Mouse (Mus musculus) intestine, embryonic 16.5 days (tissue): ENCODE data around the gene Nfe2. TPM values are rescaled to one million over a fixed set of nuclear protein-coding genes. Genes with fewer than 3 reads are reported as not detected.

Experiments used
- ATAC-seq: fragments of 200-750 bp; cut with Nextera tagmentation; 2 replicates; pipeline ENCODE4 v1.8.0; 2017; ENCODE audit warnings: moderate TSS enrichment, moderate library complexity
- H3K27ac ChIP-seq: fragments of 300-500 bp; sonication (generic); 2 replicates; pipeline ENCODE4 v1.5.1; 2014; ENCODE audit warnings: mild to moderate bottlenecking, low read length
- H3K27me3 ChIP-seq: fragments of 300-500 bp; sonication (generic); replicated peaks from 2 replicates; pipeline ENCODE4 v1.6.1; 2014; ENCODE audit warnings: low read length, control low read depth, mixed read lengths; ENCODE audit not compliant: control insufficient read depth, insufficient read depth
- H3K36me3 ChIP-seq: fragments of 300-500 bp; sonication (generic); 2 replicates; pipeline ENCODE4 v1.6.1; 2014; ENCODE audit warnings: low read length, control low read depth; ENCODE audit not compliant: control insufficient read depth, insufficient read depth
- H3K4me1 ChIP-seq: fragments of 300-500 bp; sonication (generic); 2 replicates; pipeline ENCODE4 v1.6.1; 2014; ENCODE audit warnings: low read length, control low read depth, mixed read lengths; ENCODE audit not compliant: control insufficient read depth, insufficient read depth
- H3K4me2 ChIP-seq: fragments of 300-500 bp; sonication (generic); 2 replicates; pipeline ENCODE4 v1.6.1; 2014; ENCODE audit warnings: low read depth, low read length, control low read depth
- H3K4me3 ChIP-seq: fragments of 300-500 bp; sonication (generic); 2 replicates; pipeline ENCODE4 v1.5.1; 2014; ENCODE audit warnings: mild to moderate bottlenecking, low read length
- H3K9ac ChIP-seq: fragments of 300-500 bp; sonication (generic); 2 replicates; pipeline ENCODE4 v1.6.1; 2014; ENCODE audit warnings: low read depth, low read length
- H3K9me3 ChIP-seq: fragments of 300-500 bp; sonication (generic); 2 replicates; pipeline ENCODE4 v1.6.1; 2016; ENCODE audit warnings: low read length, control low read depth; ENCODE audit not compliant: control insufficient read depth
- WGBS: fragments of 180-500 bp; shearing (Covaris S2); extraction: QIAGEN DNeasy Blood & Tissue Kit; methylation state at CpG from one replicate; pipeline ENCODE4 v1.1.7; 2014; 5-methylcytosine and 5-hydroxymethylcytosine counted together
- polyA plus RNA-seq: library from polyadenylated mRNA; unstranded; fragments of >200 nt; fragmentation: Nextera tagmentation; extraction: Ambion mirVana; gene quantifications from 2 replicates; pipeline ENCODE4 v1.2.1, GENCODE M21; 2015

Nfe2 gene
- polyA plus RNA-seq, 1 experiment from 2014 or later = 5.2 TPM

GRCm38 (mm10) chr15:103301547-103302340, 43.5 kb upstream of the Nfe2 start:
- H3K27ac ChIP-seq = peak overlapping the region; percentile 60
- peaks cover 60% of the 10 kb centered on the region for H3K4me1 ChIP-seq

GRCm38 (mm10) chr15:103301046-103301445, 42.8 kb upstream of the Nfe2 start:
- Histone ChIP-seq H3K27ac (peak overlapping the region; percentile 56), H3K4me2 (no peak overlapping the region), H3K4me1 (peaks cover 56% of the 10 kb centered on the region), H3K4me3 (no peak overlapping the region), H3K36me3 (peaks cover 5% of the 10 kb centered on the region; the same call in 1 of the 2 replicates), H3K9me3 (no peaks in the 10 kb centered on the region), H3K9ac (no peak overlapping the region), H3K27me3 (no peaks in the 10 kb centered on the region)
- 32% methylated on average over 2 of the region's 2 CpGs for WGBS
- ATAC-seq = no peak

More at GRCm38 (mm10) chr15:103301547-103302340, 43.5 kb upstream of the Nfe2 start:
- Histone ChIP-seq H3K27me3 (no peaks in the 10 kb centered on the region), H3K36me3 (peaks cover 5% of the 10 kb centered on the region; the same call in 1 of the 2 replicates), H3K9me3 (no peaks in the 10 kb centered on the region), H3K4me3 (no peak overlapping the region), H3K9ac (peak overlapping the region; percentile 47), H3K4me2 (no peak overlapping the region)
- 33% methylated on average over 5 of the region's 5 CpGs for WGBS
- ATAC-seq = no peak

- Histone ChIP-seq H3K36me3 (peaks cover 5% of the 10 kb centered on the region; the same call in 1 of the 2 replicates), H3K9me3 (no peaks in the 10 kb centered on the region), H3K9ac (no peak overlapping the region), H3K27me3 (no peaks in the 10 kb centered on the region), H3K4me1 (peaks cover 54% of the 10 kb centered on the region), H3K4me2 (no peak overlapping the region), H3K27ac (peak overlapping the region; percentile 56), H3K4me3 (no peak overlapping the region)
- WGBS = 38% methylated on average over 2 of the region's 2 CpGs
- ATAC-seq = no peak
Observed at GRCm38 (mm10) chr15:103300560-103300959, 42.4 kb upstream of the Nfe2 start.

DNA sequence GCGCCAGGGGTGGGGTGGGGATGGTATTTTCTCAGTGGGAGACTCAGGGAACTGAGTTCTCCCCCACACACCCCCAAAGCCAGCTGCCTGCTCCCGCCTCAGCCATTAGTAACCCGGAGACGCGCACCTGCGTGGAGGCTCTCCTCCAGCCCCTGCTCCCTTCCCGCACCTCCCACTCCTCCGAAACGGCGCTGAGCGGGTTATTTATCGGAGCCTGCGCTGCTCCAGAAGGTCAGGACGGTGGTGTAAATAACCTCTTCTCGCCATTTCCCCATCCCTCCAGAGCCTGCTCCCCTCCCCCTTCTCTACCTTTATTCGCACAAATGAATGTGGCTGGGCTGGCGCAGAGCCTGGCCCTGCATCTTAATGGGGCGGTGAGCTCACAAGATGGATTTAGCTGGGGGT, 41.9 kb upstream of the Nfe2 start:
- Histone ChIP-seq H3K9me3 (no peaks in the 10 kb centered on the region), H3K27me3 (no peaks in the 10 kb centered on the region), H3K4me1 (peaks cover 54% of the 10 kb centered on the region), H3K9ac (0 out of 2 replicates have a peak overlapping the region, but pooled peaks have one; percentile 30), H3K4me3 (no peak overlapping the region), H3K27ac (peak overlapping the region; percentile 56), H3K4me2 (no peak overlapping the region), H3K36me3 (peaks cover 5% of the 10 kb centered on the region; the same call in 1 of the 2 replicates)
- 18% methylated on average over 18 of the region's 18 CpGs for WGBS
- no peak for ATAC-seq

DNA sequence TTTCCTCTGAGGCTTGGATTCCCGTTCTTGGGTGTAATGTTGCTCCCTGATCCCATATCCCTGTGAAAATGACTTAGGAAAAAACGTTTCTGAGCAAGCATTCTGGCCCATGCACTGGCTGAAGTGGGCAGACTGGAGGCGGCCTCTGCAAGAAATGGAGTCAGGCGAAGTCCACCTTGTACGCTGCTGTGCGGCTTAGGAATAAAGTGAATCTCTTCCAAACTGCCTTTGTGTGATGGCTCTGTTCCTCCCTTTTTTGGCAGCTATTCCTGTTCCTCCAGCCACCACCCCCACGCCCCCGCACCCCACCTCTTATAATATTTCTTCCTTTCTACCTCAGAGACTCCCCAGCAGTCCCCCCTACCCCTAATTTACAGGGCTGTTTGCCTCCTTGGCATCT, 41.4 kb upstream of the Nfe2 start:
- Histone ChIP-seq H3K9ac (0 out of 2 replicates have a peak overlapping the region, but pooled peaks have one; percentile 30), H3K27ac (peak overlapping the region; percentile 43; the same call in 1 of the 2 replicates), H3K36me3 (peaks cover 5% of the 10 kb centered on the region; the same call in 1 of the 2 replicates), H3K27me3 (no peaks in the 10 kb centered on the region), H3K4me3 (no peak overlapping the region), H3K4me2 (no peak overlapping the region), H3K9me3 (no peaks in the 10 kb centered on the region), H3K4me1 (peaks cover 53% of the 10 kb centered on the region)
- WGBS = 45% methylated on average over 8 of the region's 8 CpGs
- ATAC-seq = no peak

DNA sequence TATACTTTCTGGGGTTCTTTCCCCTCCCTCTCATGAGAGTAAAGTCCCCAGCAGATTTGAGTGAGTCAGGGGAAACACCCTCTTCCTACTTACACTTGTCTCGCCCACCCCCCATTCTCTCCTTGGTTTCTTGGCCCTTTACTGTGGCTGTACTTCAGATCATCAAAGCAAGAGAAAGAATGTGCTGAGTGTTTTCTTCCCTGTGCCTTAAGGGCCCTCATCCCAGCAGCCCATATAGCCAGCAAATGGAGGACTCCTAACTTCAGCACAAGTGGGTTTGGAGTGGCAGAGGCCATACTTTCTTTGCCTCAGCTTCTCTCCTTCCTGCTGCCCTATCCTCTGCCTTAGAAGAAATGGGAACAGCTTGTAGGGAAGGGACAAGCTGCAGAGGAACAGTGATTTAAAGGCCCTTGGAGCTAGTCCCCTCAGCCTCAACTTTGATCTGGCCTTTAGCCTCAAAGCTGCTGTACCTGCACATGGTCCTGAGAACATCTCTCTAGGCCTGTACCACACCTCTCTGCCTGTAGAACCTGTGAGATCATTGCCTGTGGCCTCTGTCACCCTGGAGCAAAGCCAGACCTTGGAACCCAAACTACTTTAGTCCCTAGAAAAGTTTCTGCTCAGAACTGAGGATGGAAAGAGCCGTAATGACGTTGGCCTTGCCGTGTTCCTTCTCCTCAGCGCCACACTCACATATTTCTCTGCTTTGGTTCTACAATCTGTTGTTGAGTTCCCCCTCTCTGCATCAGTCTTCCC, 40.8 kb upstream of the Nfe2 start:
- no peak for ATAC-seq
- no peaks in the 10 kb centered on the region for H3K27me3 ChIP-seq
- H3K4me3 ChIP-seq = no peak overlapping the region
- H3K4me1 ChIP-seq = peaks cover 47% of the 10 kb centered on the region
- H3K27ac ChIP-seq = peak overlapping the region; percentile 6; the same call in 1 of the 2 replicates
- no peak overlapping the region for H3K9ac ChIP-seq
- WGBS = 59% methylated on average over 5 of the region's 5 CpGs
- no peak overlapping the region for H3K4me2 ChIP-seq
- peaks cover 5% of the 10 kb centered on the region; the same call in 1 of the 2 replicates for H3K36me3 ChIP-seq
- H3K9me3 ChIP-seq = no peaks in the 10 kb centered on the region

GRCm38 (mm10) chr15:103298026-103298425, 39.8 kb upstream of the Nfe2 start:
- no peak overlapping the region for H3K4me2 ChIP-seq
- H3K9me3 ChIP-seq = no peaks in the 10 kb centered on the region
- no peak overlapping the region for H3K4me3 ChIP-seq
- peaks cover 10% of the 10 kb centered on the region for H3K36me3 ChIP-seq
- no peak overlapping the region for H3K9ac ChIP-seq
- H3K27ac ChIP-seq = no peak overlapping the region
- WGBS = 76% methylated on average over 3 of the region's 3 CpGs
- no peaks in the 10 kb centered on the region for H3K27me3 ChIP-seq
- no peak for ATAC-seq
- peaks cover 37% of the 10 kb centered on the region for H3K4me1 ChIP-seq

- Histone ChIP-seq H3K4me2 (no peak overlapping the region), H3K27ac (no peak overlapping the region), H3K27me3 (no peaks in the 10 kb centered on the region), H3K4me1 (peaks cover 29% of the 10 kb centered on the region), H3K4me3 (no peak overlapping the region), H3K9ac (no peak overlapping the region), H3K36me3 (peaks cover 13% of the 10 kb centered on the region), H3K9me3 (no peaks in the 10 kb centered on the region)
- ATAC-seq = no peak
- WGBS = 65% methylated on average over 6 of the region's 6 CpGs
Observed at GRCm38 (mm10) chr15:103297313-103297712, 39.1 kb upstream of the Nfe2 start.

GRCm38 (mm10) chr15:103295851-103296250, 37.6 kb upstream of the Nfe2 start:
- no peaks in the 10 kb centered on the region for H3K9me3 ChIP-seq
- no peaks in the 10 kb centered on the region for H3K27me3 ChIP-seq
- H3K27ac ChIP-seq = no peak overlapping the region
- H3K4me3 ChIP-seq = no peak overlapping the region
- no peak overlapping the region for H3K4me2 ChIP-seq
- H3K9ac ChIP-seq = no peak overlapping the region
- H3K4me1 ChIP-seq = peaks cover 19% of the 10 kb centered on the region
- 29% methylated on average over 5 of the region's 5 CpGs for WGBS
- ATAC-seq = no peak
- peaks cover 23% of the 10 kb centered on the region for H3K36me3 ChIP-seq
